Mouse (Mus musculus) heart, embryonic 16.5 days (tissue): ENCODE measurements around the gene Gm12185. TPM values are rescaled to one million over a fixed set of nuclear protein-coding genes. Genes with fewer than 3 reads are reported as not detected.

Source experiments
- polyA plus RNA-seq: library from polyadenylated mRNA; unstranded; fragments of >200 nt; fragmentation: Nextera tagmentation; extraction: Ambion mirVana; gene quantifications from 2 replicates; pipeline ENCODE4 v1.2.1, GENCODE M21; 2015

Gene Gm12185
- polyA plus RNA-seq, 1 experiment from 2014 or later, result 0.13 TPM

Other genes with a start within 250 kb of the Gm12185 start
- gene Rack1, start 191.9 kb downstream of the Gm12185 start, polyA plus RNA-seq, result 382 and 390 TPM in 2 replicates
- 4.2 and 4.3 TPM in 2 replicates for gene Trim41, start 174.9 kb downstream of the Gm12185 start, polyA plus RNA-seq
- gene Trim7, start 166.1 kb downstream of the Gm12185 start, polyA plus RNA-seq, result 0.89 and 0.98 TPM in 2 replicates
- gene Gm12184, start 165.6 kb downstream of the Gm12185 start, polyA plus RNA-seq, result 0.55 and 0.66 TPM in 2 replicates
- 11.6 and 14.5 TPM in 2 replicates for gene Irgm1, start 120.5 kb downstream of the Gm12185 start, polyA plus RNA-seq
- gene Gm5431, start 90.0 kb downstream of the Gm12185 start, polyA plus RNA-seq, result 0.15 and 0.28 TPM in 2 replicates
- 2.7 and 10.4 TPM in 2 replicates for gene Psme2b, start 46.0 kb downstream of the Gm12185 start, polyA plus RNA-seq
- gene Olfr56, start 13.3 kb downstream of the Gm12185 start, polyA plus RNA-seq, result 0.07 TPM in 1 of 2 replicates, not detected in the other
- 0.39 and 0.74 TPM in 2 replicates for gene 9930111J21Rik1, start 12.8 kb downstream of the Gm12185 start, polyA plus RNA-seq
- gene Tgtp1, start 1.9 kb upstream of the Gm12185 start, polyA plus RNA-seq, result 2.2 and 6.3 TPM in 2 replicates
- gene 9930111J21Rik2, start 59.0 kb upstream of the Gm12185 start, polyA plus RNA-seq, result 0.87 and 1.2 TPM in 2 replicates
- gene Tgtp2, start 72.0 kb upstream of the Gm12185 start, polyA plus RNA-seq, result 3.8 and 8.0 TPM in 2 replicates
- 3.6 and 7.6 TPM in 2 replicates for gene Ifi47, start 84.4 kb upstream of the Gm12185 start, polyA plus RNA-seq
- 0.10 and 0.18 TPM in 2 replicates for gene Olfr1396, start 122.6 kb upstream of the Gm12185 start, polyA plus RNA-seq
- gene Olfr1395, start 150.0 kb upstream of the Gm12185 start, polyA plus RNA-seq, result not detected in 2 replicates
- not detected in 2 replicates for gene Olfr1394, start 162.2 kb upstream of the Gm12185 start, polyA plus RNA-seq
- gene Btnl9, start 194.9 kb upstream of the Gm12185 start, polyA plus RNA-seq, result 6.4 and 8.0 TPM in 2 replicates
- 28.3 and 30.0 TPM in 2 replicates for gene Zfp62, start 211.1 kb upstream of the Gm12185 start, polyA plus RNA-seq